ENCODE assay signal across 10 mouse cellular contexts in genomic region chr10:39184864-39185544, GRCm38 (mm10). TPM values are rescaled to one million over a fixed set of nuclear protein-coding genes. Genes with fewer than 3 reads are reported as not detected.
DNase-seq lines count a peak whose midpoint lies in the region; ATAC-seq lines count a peak whose summit lies in the region.
"Had no signal": no experiment of that assay in that cellular context is flagged by ENCODE, and none has a peak within 500 bp of the region (broad histone marks: within the 10 kb centered on the region; RNA-seq: fewer than 3 reads in every experiment).

No protein-coding gene starts in this region.

- peak overlapping the region; percentile 13; the same call in 1 of the 2 replicates for H3K27ac ChIP-seq in neural tube, embryonic 13.5 days (replicated peaks)
- H3K27ac ChIP-seq: embryonic facial prominence, embryonic 12.5 days had no signal

- WGBS in neural tube, embryonic 13.5 days: 79% methylated on average over 8 of the region's 8 CpGs

- H3K9me3 ChIP-seq in neural tube, embryonic 13.5 days: no peaks in the 10 kb centered on the region
- H3K9me3 ChIP-seq: embryonic facial prominence, embryonic 12.5 days had no signal

- no peak for ATAC-seq in neural tube, embryonic 13.5 days (ENCODE audit: low read depth)

- no peak overlapping the region for H3K4me3 ChIP-seq in neural tube, embryonic 13.5 days
- H3K4me3 ChIP-seq: embryonic facial prominence, embryonic 12.5 days had no signal

- peak; percentile 50 to 71 for DNase-seq in left cerebral cortex, adult 18-20 months (ENCODE audit: low spot score in 2 of 2)
- DNase-seq in left cerebral cortex, postnatal 4 days: no peak
- no peak for DNase-seq in neural tube, embryonic 10.5 days (ENCODE audit: extremely low spot score, low spot score)
- peak; percentile 39 to 48 for DNase-seq in layer of hippocampus, postnatal 36 days
- no peak for DNase-seq in adrenal gland, postnatal 10 days
- no peak for DNase-seq in c-Kit-positive CD71-positive TER-119-positive erythroid progenitor cells, embryonic 14.5 days (ENCODE audit: low spot score)
- DNase-seq: gastrocnemius, postnatal 14 days; kidney, adult 2 months had no signal

- H3K27me3 ChIP-seq in neural tube, embryonic 13.5 days: no peaks in the 10 kb centered on the region
- H3K27me3 ChIP-seq: embryonic facial prominence, embryonic 12.5 days had no signal

- no peaks in the 10 kb centered on the region for H3K36me3 ChIP-seq in neural tube, embryonic 13.5 days
- H3K36me3 ChIP-seq: embryonic facial prominence, embryonic 12.5 days had no signal

- no peaks in the 10 kb centered on the region for H3K4me1 ChIP-seq in neural tube, embryonic 13.5 days (replicated peaks)
- H3K4me1 ChIP-seq: embryonic facial prominence, embryonic 12.5 days had no signal

- H3K9ac ChIP-seq in neural tube, embryonic 13.5 days: no peak overlapping the region
- H3K9ac ChIP-seq: embryonic facial prominence, embryonic 12.5 days had no signal

- intact Hi-C loops in left cerebral cortex, postnatal 4 days (cut with DNase I): no loop called here

- no peak overlapping the region for H3K4me2 ChIP-seq in neural tube, embryonic 13.5 days
- H3K4me2 ChIP-seq: embryonic facial prominence, embryonic 12.5 days had no signal

RNA-seq across cellular contexts. Expression of gene Ccn6, which starts 21.4 kb away (rescaled TPM):
- under 1 TPM; 0.23 to 0.60 TPM for total RNA-seq in left cerebral cortex, adult 18-20 months (2021)
- 1 to 10 TPM in 1 of 2 experiments, under 1 TPM in 1; 0.54 to 1.2 TPM for total RNA-seq in left cerebral cortex, postnatal 4 days (2021)
- polyA plus RNA-seq in neural tube, embryonic 13.5 days (2015; fragmentation: Nextera tagmentation; extraction: Ambion mirVana): 0.65 and 0.81 TPM in 2 replicates
- under 1 TPM in 1 of 2 experiments, not detected in 1; 0.28 TPM for total RNA-seq in layer of hippocampus, postnatal 36 days (2021)
- total RNA-seq in adrenal gland, postnatal 10 days (2021): under 1 TPM; 0.48 TPM

RNA-seq across cellular contexts. Expression of gene Tube1, which starts 51.2 kb away (rescaled TPM):
- total RNA-seq in left cerebral cortex, adult 18-20 months (2021): 1 to 10 TPM; 2.5 to 3.0 TPM
- 1 to 10 TPM; 6.0 to 7.5 TPM for total RNA-seq in left cerebral cortex, postnatal 4 days (2021)
- polyA plus RNA-seq in neural tube, embryonic 13.5 days (2015; fragmentation: Nextera tagmentation; extraction: Ambion mirVana): 7.8 and 11.3 TPM in 2 replicates
- total RNA-seq in layer of hippocampus, postnatal 36 days (2021): 1 to 10 TPM; 2.8 TPM
- total RNA-seq in adrenal gland, postnatal 10 days (2021): 1 to 10 TPM; 2.3 to 2.4 TPM

RNA-seq across cellular contexts. Expression of gene Fam229b, which starts 51.3 kb away (rescaled TPM):
- 10 to 100 TPM; 14.5 to 14.7 TPM for total RNA-seq in left cerebral cortex, adult 18-20 months (2021)
- total RNA-seq in left cerebral cortex, postnatal 4 days (2021): 10 to 100 TPM; 10.7 to 13.4 TPM
- 30.2 and 37.0 TPM in 2 replicates for polyA plus RNA-seq in neural tube, embryonic 13.5 days (2015; fragmentation: Nextera tagmentation; extraction: Ambion mirVana)
- 10 to 100 TPM; 12.3 to 13.0 TPM for total RNA-seq in layer of hippocampus, postnatal 36 days (2021)
- 1 to 10 TPM; 4.7 TPM for total RNA-seq in adrenal gland, postnatal 10 days (2021)

Comparison
In these comparisons a context has a peak if more than half of its experiments do, and no peak if none do; other contexts are left out.
1. DNase-seq: peak in left cerebral cortex, adult 18-20 months (2 of 2) and layer of hippocampus, postnatal 36 days (2 of 2); none in left cerebral cortex, postnatal 4 days (single experiment), neural tube, embryonic 10.5 days (single experiment), adrenal gland, postnatal 10 days (single experiment) and c-Kit-positive CD71-positive TER-119-positive erythroid progenitor cells, embryonic 14.5 days (single experiment).